In the genomic region with DNA sequence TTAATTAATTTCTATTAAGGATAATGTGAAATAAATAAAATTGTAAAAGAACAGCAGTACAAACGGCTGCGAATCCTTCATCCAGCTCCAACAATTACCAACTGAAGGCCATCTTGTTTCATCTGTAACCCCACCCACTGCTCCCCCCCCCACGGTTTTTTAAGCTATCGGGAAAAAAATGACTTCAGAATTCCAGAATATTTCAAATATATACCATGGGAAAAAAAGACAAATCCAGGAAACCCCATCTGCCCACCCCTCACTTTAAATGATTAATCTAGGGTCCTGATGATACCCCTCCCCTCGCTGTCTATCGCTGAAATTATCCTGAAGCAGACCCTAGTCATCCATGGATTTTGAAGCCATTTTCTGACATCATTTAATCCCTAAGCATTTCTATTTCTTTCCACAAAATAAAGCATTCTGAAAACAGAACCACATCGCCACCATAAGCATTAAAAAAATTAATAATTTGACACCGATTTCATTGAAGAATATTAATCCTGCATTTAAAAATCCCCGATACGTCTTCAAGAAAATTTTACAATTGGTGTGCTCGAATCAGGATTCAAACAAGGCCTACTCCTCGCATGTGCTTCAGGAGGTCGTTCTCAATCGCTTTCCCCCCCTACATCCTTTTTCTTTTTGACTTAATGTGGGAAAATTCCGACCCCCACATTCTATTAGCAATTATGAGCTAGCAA, we compare ENCODE assay signal across 8 mouse cellular contexts. TPM values are rescaled to one million over a fixed set of nuclear protein-coding genes. Genes with fewer than 3 reads are reported as not detected.
DNase-seq lines count a peak whose midpoint lies in the region; ATAC-seq and TF ChIP-seq lines count a peak whose summit lies in the region.

No protein-coding gene starts in this region.

- peak overlapping the region; percentile 46 for H3K4me3 ChIP-seq in limb, embryonic 14.5 days (replicated peaks; ENCODE audit: low read length)
- H3K4me3 ChIP-seq in small intestine, adult 2 months (ENCODE audit: low read depth, low read length): peak overlapping the region; percentile 38; the same call in 1 of the 2 replicates

- peaks cover 13% of the 10 kb centered on the region for H3K36me3 ChIP-seq in limb, embryonic 14.5 days (ENCODE audit: control insufficient read depth, insufficient read depth, low read length)
- H3K36me3 ChIP-seq in small intestine, adult 2 months (ENCODE audit: control insufficient read depth, insufficient read depth, low read length): peaks cover 4% of the 10 kb centered on the region; the same call in 1 of the 2 replicates

- ATAC-seq in limb, embryonic 14.5 days (ENCODE audit: low FRiP score, low read depth): no peak

- TF ChIP-seq POLR2A in limb, embryonic 14.5 days (IDR thresholded peaks at IDR 0.05; ENCODE audit: borderline replicate concordance, extremely low read depth, insufficient read depth, insufficient read length): no peak
- no peak for TF ChIP-seq POLR2A in small intestine, adult 2 months (IDR thresholded peaks at IDR 0.05; ENCODE audit: low read depth, low read length)

- TF ChIP-seq CTCF in small intestine, adult 2 months (IDR thresholded peaks at IDR 0.05; ENCODE audit: extremely low read depth, insufficient read length, insufficient replicate concordance, low read depth, low read length): no peak

- no peaks in the 10 kb centered on the region for H3K9me3 ChIP-seq in limb, embryonic 14.5 days (ENCODE audit: control insufficient read depth, low read length)

- peak; percentile 25 to 46 for DNase-seq in cerebellum, postnatal 10 days
- DNase-seq in cerebellum, adult 8-10 months: no peak
- peak; percentile 3 for DNase-seq in thymus, postnatal 0 days (ENCODE audit: low spot score)
- DNase-seq in thymus, postnatal 25 days: no peak
- no peak for DNase-seq in limb, embryonic 14.5 days (ENCODE audit: low spot score)
- no peak for DNase-seq in layer of hippocampus, adult 9-11 months
- no peak for DNase-seq in spleen, adult 18-20 months

- WGBS in limb, embryonic 14.5 days: 22% methylated on average over 15 of the region's 15 CpGs
- 15% methylated on average over 15 of the region's 15 CpGs for WGBS in small intestine, adult 2 months

- H3K4me2 ChIP-seq in limb, embryonic 14.5 days (replicated peaks; ENCODE audit: low read depth, low read length, severe bottlenecking): 0 out of 2 replicates have a peak overlapping the region, but pooled peaks have one; percentile 13

- H3K27ac ChIP-seq in limb, embryonic 14.5 days (replicated peaks; ENCODE audit: low read depth, low read length): peak overlapping the region; percentile 86
- H3K27ac ChIP-seq in small intestine, adult 2 months (ENCODE audit: insufficient read depth, low read depth, low read length): no peak overlapping the region

- no peaks in the 10 kb centered on the region for H3K27me3 ChIP-seq in limb, embryonic 14.5 days (ENCODE audit: control insufficient read depth, insufficient read depth, low read length)
- H3K27me3 ChIP-seq in small intestine, adult 2 months (ENCODE audit: control insufficient read depth, insufficient read depth, low read length): no peaks in the 10 kb centered on the region

- peak overlapping the region; percentile 73 for H3K9ac ChIP-seq in limb, embryonic 14.5 days (ENCODE audit: low read depth, low read length, severe bottlenecking)

- H3K4me1 ChIP-seq in limb, embryonic 14.5 days (ENCODE audit: control insufficient read depth, insufficient read depth, low read length): no peaks in the 10 kb centered on the region
- H3K4me1 ChIP-seq in small intestine, adult 2 months (ENCODE audit: control insufficient read depth, insufficient read depth, insufficient read length, low read length): peaks cover 2% of the 10 kb centered on the region; the same call in 1 of the 2 replicates

RNA-seq across cellular contexts. Expression of a gene that starts 3.3 kb away (rescaled TPM):
- 243 and 259 TPM in 2 replicates for polyA plus RNA-seq in thymus, postnatal 0 days (2015; fragmentation: Nextera tagmentation; extraction: Ambion mirVana)
- 397 and 488 TPM in 2 replicates for polyA plus RNA-seq in limb, embryonic 14.5 days (2012; rRNA removed)
- polyA plus RNA-seq in limb, embryonic 14.5 days (2014; fragmentation: Nextera tagmentation; extraction: Ambion mirVana): 656 and 663 TPM in 2 replicates
- 6.8 and 11.4 TPM in 2 replicates for polyA plus RNA-seq in small intestine, adult 2 months (2012; rRNA removed)

RNA-seq across cellular contexts. Expression of a gene that starts 32.5 kb away (rescaled TPM):
- 0.66 and 0.73 TPM in 2 replicates for polyA plus RNA-seq in thymus, postnatal 0 days (2015; fragmentation: Nextera tagmentation; extraction: Ambion mirVana)
- polyA plus RNA-seq in limb, embryonic 14.5 days (2012; rRNA removed): 6.5 and 8.6 TPM in 2 replicates
- 14.7 and 15.6 TPM in 2 replicates for polyA plus RNA-seq in limb, embryonic 14.5 days (2014; fragmentation: Nextera tagmentation; extraction: Ambion mirVana)
- polyA plus RNA-seq in small intestine, adult 2 months (2012; rRNA removed): 0.09 and 0.14 TPM in 2 replicates

RNA-seq across cellular contexts. Expression of a gene that starts 39.7 kb away (rescaled TPM):
- not detected in 2 replicates for polyA plus RNA-seq in thymus, postnatal 0 days (2015; fragmentation: Nextera tagmentation; extraction: Ambion mirVana)
- not detected in 2 replicates for polyA plus RNA-seq in limb, embryonic 14.5 days (2012; rRNA removed)
- polyA plus RNA-seq in limb, embryonic 14.5 days (2014; fragmentation: Nextera tagmentation; extraction: Ambion mirVana): 0.19 TPM in 1 of 2 replicates, not detected in the other
- polyA plus RNA-seq in small intestine, adult 2 months (2012; rRNA removed): not detected in 2 replicates

Comparison
In these comparisons a context has a peak if more than half of its experiments do, and no peak if none do; other contexts are left out.
1. DNase-seq: peak in cerebellum, postnatal 10 days (2 of 2) and thymus, postnatal 0 days (single experiment); none in cerebellum, adult 8-10 months (single experiment), thymus, postnatal 25 days (single experiment), limb, embryonic 14.5 days (single experiment), layer of hippocampus, adult 9-11 months (single experiment) and spleen, adult 18-20 months (0 of 2).
2. RNA of a gene that starts 3.3 kb away (polyA plus RNA-seq): 397 to 663 TPM in limb, embryonic 14.5 days and 243 to 259 TPM in thymus, postnatal 0 days; 6.8 to 11.4 TPM in small intestine, adult 2 months; every median in the first group is over 10 times any median in the second.